Mouse (Mus musculus): ENCODE measurements around the gene Fuca1. TPM values are rescaled to one million over a fixed set of nuclear protein-coding genes. Genes with fewer than 3 reads are reported as not detected.
A peak's percentile ranks its signal among the peaks of the same experiment; 100 is the strongest.

Gene Fuca1
- polyA plus RNA-seq, 1 experiment from 2014 or later, result 38.1 TPM

- no peaks in the 10 kb centered on the region for H3K27me3 ChIP-seq
- peaks cover 2% of the 10 kb centered on the region for H3K4me1 ChIP-seq (replicated peaks)
- ATAC-seq (replicated peaks; ENCODE audit: insufficient number of reproducible peaks, insufficient read depth, low FRiP score, low read depth), result peak; percentile 86; the same call in 1 of the 2 replicates
- no peak overlapping the region for H3K27ac ChIP-seq
- no peak overlapping the region for H3K4me3 ChIP-seq
- no peak overlapping the region for H3K4me2 ChIP-seq
- 4% methylated on average over 4 of the region's 4 CpGs for WGBS
- no peak overlapping the region for H3K9ac ChIP-seq
- H3K9me3 ChIP-seq (replicated peaks), result no peaks in the 10 kb centered on the region
- no peaks in the 10 kb centered on the region for H3K36me3 ChIP-seq
These were observed 30.7 kb upstream of the Fuca1 start for GRCm38 (mm10) chr4:135889884-135890283.

GRCm38 (mm10) chr4:135891539-135891938 lies 29.0 kb upstream of the Fuca1 start:
- 89% methylated on average over 2 of the region's 2 CpGs for WGBS
- Histone ChIP-seq H3K9ac (no peak overlapping the region), H3K4me2 (no peak overlapping the region), H3K9me3 (replicated peaks) (no peaks in the 10 kb centered on the region), H3K4me3 (no peak overlapping the region), H3K27me3 (no peaks in the 10 kb centered on the region), H3K4me1 (replicated peaks) (peaks cover 4% of the 10 kb centered on the region), H3K27ac (no peak overlapping the region), H3K36me3 (no peaks in the 10 kb centered on the region)
- ATAC-seq (replicated peaks; ENCODE audit: insufficient number of reproducible peaks, insufficient read depth, low FRiP score, low read depth), result no peak

DNA sequence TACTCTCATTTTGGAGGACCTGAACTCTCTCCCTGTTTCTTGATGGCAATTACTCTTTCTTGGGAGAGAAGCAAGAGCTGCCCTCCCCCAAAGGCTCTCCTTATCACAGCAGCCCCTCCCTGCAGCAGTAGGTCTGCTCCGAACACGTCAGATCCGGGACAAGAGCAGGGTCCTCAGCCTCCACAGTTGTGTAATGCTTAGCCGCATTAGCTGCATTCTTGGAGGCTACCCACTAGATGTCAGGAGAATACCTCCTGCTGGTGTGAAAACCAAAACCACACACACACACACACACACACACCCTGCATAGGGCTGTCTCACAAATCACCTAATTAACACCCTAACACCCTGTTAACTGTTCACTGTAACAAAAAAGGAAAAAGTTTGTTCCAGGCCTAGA lies 27.7 kb upstream of the Fuca1 start:
- Histone ChIP-seq H3K27ac (no peak overlapping the region), H3K9ac (no peak overlapping the region), H3K4me2 (no peak overlapping the region), H3K27me3 (no peaks in the 10 kb centered on the region), H3K4me3 (no peak overlapping the region), H3K36me3 (no peaks in the 10 kb centered on the region), H3K4me1 (replicated peaks) (peaks cover 4% of the 10 kb centered on the region), H3K9me3 (replicated peaks) (no peaks in the 10 kb centered on the region)
- WGBS, result 20% methylated on average over 4 of the region's 4 CpGs
- no peak for ATAC-seq (replicated peaks; ENCODE audit: insufficient number of reproducible peaks, insufficient read depth, low FRiP score, low read depth)

- 27% methylated on average over 8 of the region's 8 CpGs for WGBS
- Histone ChIP-seq H3K4me3 (no peak within 1 kb of the TSS), H3K27me3 (no peaks in the 10 kb centered on the region), H3K4me1 (replicated peaks) (peaks cover 11% of the 10 kb centered on the region), H3K4me2 (peak within 1 kb of the TSS; percentile 4; the same call in 1 of the 2 replicates), H3K9me3 (replicated peaks) (no peaks in the 10 kb centered on the region), H3K9ac (0 out of 2 replicates have a peak within 1 kb of the TSS, but pooled peaks have one; percentile 7), H3K36me3 (no peaks in the 10 kb centered on the region), H3K27ac (no peak within 1 kb of the TSS)
- ATAC-seq (replicated peaks; ENCODE audit: insufficient number of reproducible peaks, insufficient read depth, low FRiP score, low read depth), result no peak
These were observed 25.4 kb upstream of the Fuca1 start, which contains the start of gene Cnr2 for GRCm38 (mm10) chr4:135895071-135895571. TSS of gene Cnr2 (plus strand) at chr4:135895394.

GRCm38 (mm10) chr4:135896157-135896556 lies 24.4 kb upstream of the Fuca1 start:
- 67% methylated on average over 6 of the region's 6 CpGs for WGBS
- H3K4me3 ChIP-seq, result no peak overlapping the region
- no peak overlapping the region for H3K27ac ChIP-seq
- H3K9me3 ChIP-seq (replicated peaks), result no peaks in the 10 kb centered on the region
- H3K4me2 ChIP-seq, result peak overlapping the region; percentile 4; the same call in 1 of the 2 replicates
- no peak overlapping the region for H3K9ac ChIP-seq
- peaks cover 11% of the 10 kb centered on the region for H3K4me1 ChIP-seq (replicated peaks)
- no peaks in the 10 kb centered on the region for H3K36me3 ChIP-seq
- H3K27me3 ChIP-seq, result no peaks in the 10 kb centered on the region
- ATAC-seq (replicated peaks; ENCODE audit: insufficient number of reproducible peaks, insufficient read depth, low FRiP score, low read depth), result no peak

- H3K27ac ChIP-seq, result peak overlapping the region; percentile 53
- no peaks in the 10 kb centered on the region for H3K9me3 ChIP-seq (replicated peaks)
- no peaks in the 10 kb centered on the region for H3K27me3 ChIP-seq
- WGBS, result 26% methylated on average over 9 of the region's 9 CpGs
- peak; percentile 61 for ATAC-seq (replicated peaks; ENCODE audit: insufficient number of reproducible peaks, insufficient read depth, low FRiP score, low read depth)
- peaks cover 11% of the 10 kb centered on the region for H3K4me1 ChIP-seq (replicated peaks)
- H3K4me2 ChIP-seq, result peak overlapping the region; percentile 25
- H3K9ac ChIP-seq, result no peak overlapping the region
- H3K4me3 ChIP-seq, result no peak overlapping the region
- no peaks in the 10 kb centered on the region for H3K36me3 ChIP-seq
These were observed 22.0 kb upstream of the Fuca1 start for GRCm38 (mm10) chr4:135898380-135899049.

DNA sequence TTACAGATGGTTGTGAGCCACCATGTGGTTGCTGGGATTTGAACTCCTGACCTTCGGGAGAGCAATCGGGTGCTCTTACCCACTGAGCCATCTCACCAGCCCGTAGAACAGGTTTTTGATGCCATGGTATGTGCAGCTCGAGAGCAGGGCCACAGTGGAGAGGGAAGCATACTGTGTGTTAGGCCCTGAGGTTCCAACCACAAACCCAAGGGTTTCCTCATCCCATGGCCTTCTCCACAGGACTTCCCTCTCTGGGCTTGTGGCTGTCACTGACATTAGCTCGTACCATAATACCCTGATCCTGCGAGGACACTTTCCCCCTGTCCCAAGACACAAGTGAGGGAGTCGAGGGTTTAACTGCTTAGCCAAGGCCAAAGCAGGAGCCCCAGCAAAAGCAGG lies 21.5 kb upstream of the Fuca1 start:
- Histone ChIP-seq H3K36me3 (no peaks in the 10 kb centered on the region), H3K27ac (no peak overlapping the region), H3K4me1 (replicated peaks) (peaks cover 11% of the 10 kb centered on the region), H3K4me2 (no peak overlapping the region), H3K9me3 (replicated peaks) (no peaks in the 10 kb centered on the region), H3K27me3 (no peaks in the 10 kb centered on the region), H3K9ac (no peak overlapping the region), H3K4me3 (no peak overlapping the region)
- no peak for ATAC-seq (replicated peaks; ENCODE audit: insufficient number of reproducible peaks, insufficient read depth, low FRiP score, low read depth)
- WGBS, result 80% methylated on average over 7 of the region's 7 CpGs

- Histone ChIP-seq H3K4me2 (no peak overlapping the region), H3K27ac (no peak overlapping the region), H3K9ac (no peak overlapping the region), H3K4me3 (no peak overlapping the region), H3K9me3 (replicated peaks) (no peaks in the 10 kb centered on the region), H3K27me3 (no peaks in the 10 kb centered on the region), H3K4me1 (replicated peaks) (peaks cover 8% of the 10 kb centered on the region), H3K36me3 (no peaks in the 10 kb centered on the region)
- WGBS, result 69% methylated on average over 5 of the region's 5 CpGs
- ATAC-seq (replicated peaks; ENCODE audit: insufficient number of reproducible peaks, insufficient read depth, low FRiP score, low read depth), result no peak
These were observed 20.5 kb upstream of the Fuca1 start for GRCm38 (mm10) chr4:135900008-135900407.

DNA sequence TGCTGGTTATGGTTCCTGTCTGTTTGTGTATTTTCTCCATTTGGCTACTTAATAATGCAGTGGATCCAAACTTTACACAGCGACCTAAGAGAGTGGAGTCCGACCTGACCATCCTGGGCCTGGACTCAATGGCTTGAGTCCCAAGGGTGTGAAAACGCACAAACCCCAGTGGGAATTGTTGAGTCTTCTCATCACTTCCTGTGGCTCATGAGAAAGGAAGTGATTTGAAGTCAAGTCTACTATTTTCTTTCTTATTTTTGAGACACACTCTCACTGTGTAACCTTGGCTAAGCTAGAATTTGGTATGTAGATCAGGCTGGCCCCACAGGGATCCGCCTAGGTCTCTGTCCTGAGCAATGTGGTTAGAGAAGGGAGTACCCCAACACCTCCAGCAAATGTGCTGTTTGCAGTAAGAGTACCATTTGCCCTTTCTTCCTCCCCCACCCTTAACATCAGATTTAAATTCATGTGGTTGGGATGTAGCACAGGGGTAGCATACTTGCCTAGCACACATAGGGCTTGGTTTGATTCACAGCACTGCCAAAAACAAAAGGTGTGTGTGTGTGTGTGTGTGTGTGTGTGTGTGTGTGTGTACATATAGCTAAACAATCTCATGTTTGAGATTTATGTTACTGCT lies 17.8 kb upstream of the Fuca1 start:
- peaks cover 7% of the 10 kb centered on the region for H3K4me1 ChIP-seq (replicated peaks)
- no peak overlapping the region for H3K27ac ChIP-seq
- ATAC-seq (replicated peaks; ENCODE audit: insufficient number of reproducible peaks, insufficient read depth, low FRiP score, low read depth), result no peak
- no peak overlapping the region for H3K4me2 ChIP-seq
- H3K4me3 ChIP-seq, result no peak overlapping the region
- no peaks in the 10 kb centered on the region for H3K27me3 ChIP-seq
- 82% methylated on average over 4 of the region's 4 CpGs for WGBS
- H3K36me3 ChIP-seq, result no peaks in the 10 kb centered on the region
- H3K9ac ChIP-seq, result no peak overlapping the region
- H3K9me3 ChIP-seq (replicated peaks), result no peaks in the 10 kb centered on the region

DNA sequence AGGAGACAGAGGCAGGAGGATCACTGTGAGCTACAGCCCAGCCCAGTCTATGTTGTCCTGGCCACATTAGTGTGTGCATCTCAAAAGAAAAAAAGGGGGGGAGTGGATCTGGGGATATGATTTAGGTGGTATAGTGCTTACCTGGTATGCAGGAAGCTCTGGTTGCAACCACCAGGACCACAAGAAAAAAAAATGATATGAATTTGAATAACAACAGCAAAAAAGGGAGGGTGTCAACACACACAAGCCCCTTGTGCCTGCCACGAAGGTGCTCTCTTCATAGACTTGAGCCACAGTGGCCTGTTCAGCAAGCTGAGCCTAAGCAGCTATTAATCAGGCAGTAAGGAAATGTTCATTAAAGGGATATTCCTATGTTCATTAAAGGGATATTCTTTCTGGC lies 15.7 kb upstream of the Fuca1 start:
- Histone ChIP-seq H3K27ac (no peak overlapping the region), H3K4me2 (no peak overlapping the region), H3K9ac (no peak overlapping the region), H3K9me3 (replicated peaks) (no peaks in the 10 kb centered on the region), H3K4me1 (replicated peaks) (peaks cover 6% of the 10 kb centered on the region; the same call in 1 of the 2 replicates), H3K27me3 (no peaks in the 10 kb centered on the region), H3K4me3 (no peak overlapping the region), H3K36me3 (no peaks in the 10 kb centered on the region)
- WGBS, result 51% methylated on average over 1 of the region's 1 CpGs
- no peak for ATAC-seq (replicated peaks; ENCODE audit: insufficient number of reproducible peaks, insufficient read depth, low FRiP score, low read depth)

DNA sequence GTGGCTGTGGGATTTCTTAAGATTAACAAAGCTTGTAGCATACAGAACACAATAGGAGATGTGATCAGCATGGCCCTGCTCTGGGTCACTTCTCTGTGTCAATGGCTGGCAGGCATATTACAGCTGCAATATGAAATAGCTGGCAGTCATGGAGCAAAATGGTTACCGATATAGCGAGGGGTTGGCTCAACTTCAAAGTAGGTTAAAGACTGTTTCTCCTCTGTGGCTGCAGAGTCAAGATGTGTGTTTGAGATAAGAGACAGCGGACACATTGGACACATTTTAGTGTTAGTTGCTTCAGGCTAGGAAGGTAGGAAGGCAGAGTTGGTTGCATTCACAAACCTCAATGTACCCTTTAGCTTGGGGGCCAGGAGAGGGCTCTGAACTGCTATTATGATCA lies 13.9 kb upstream of the Fuca1 start:
- 67% methylated on average over 3 of the region's 3 CpGs for WGBS
- peaks cover 6% of the 10 kb centered on the region; the same call in 1 of the 2 replicates for H3K4me1 ChIP-seq (replicated peaks)
- H3K27ac ChIP-seq, result no peak overlapping the region
- H3K36me3 ChIP-seq, result no peaks in the 10 kb centered on the region
- no peaks in the 10 kb centered on the region for H3K27me3 ChIP-seq
- H3K4me3 ChIP-seq, result no peak overlapping the region
- H3K9me3 ChIP-seq (replicated peaks), result no peaks in the 10 kb centered on the region
- no peak for ATAC-seq (replicated peaks; ENCODE audit: insufficient number of reproducible peaks, insufficient read depth, low FRiP score, low read depth)
- no peak overlapping the region for H3K9ac ChIP-seq
- H3K4me2 ChIP-seq, result no peak overlapping the region

All from heart, embryonic 15.5 days (tissue).